Mouse (Mus musculus) bone marrow macrophage, adult 2 months (primary cell): ENCODE data around the gene R3hdm2.

ENCODE experiments used
- CTCF ChIP-seq: IDR thresholded peaks from 2 replicates; pipeline ENCODE4 v1.5.1; 2012; ENCODE audit warnings: low read depth, mild to moderate bottlenecking, low read length, moderate library complexity
- POLR2A ChIP-seq: IDR thresholded peaks from 2 replicates; pipeline ENCODE4 v1.6.1; 2012; ENCODE audit warnings: mild to moderate bottlenecking, low read depth, low read length, borderline replicate concordance

GRCm38 (mm10) chr10:127513501-127514091, 133.5 kb downstream of the R3hdm2 start:
- TF ChIP-seq CTCF, result no peak
- no peak for TF ChIP-seq POLR2A
